Mouse (Mus musculus): ENCODE measurements around the gene Synpo2l. TPM values are rescaled to one million over a fixed set of nuclear protein-coding genes. Genes with fewer than 3 reads are reported as not detected.
A peak's percentile ranks its signal among the peaks of the same experiment; 100 is the strongest.
"Not testable (repeated sequence)": the region's sequence is repeated elsewhere in the genome, so short reads cannot be mapped to it uniquely, and the experiment has no call there.

The Synpo2l gene
- total RNA-seq, 2 experiments from 2014 or later, result 128 to 138 TPM

- intact Hi-C loops (cut with DNase I), result no loop called here
- no peak for DNase-seq (ENCODE audit: low spot score)
Observed at GRCm38 (mm10) chr14:20651722-20652256, 16.4 kb downstream of the Synpo2l start.

- intact Hi-C loops (cut with DNase I), result no loop called here
- peak; percentile 40 for DNase-seq (ENCODE audit: low spot score)
Observed at GRCm38 (mm10) chr14:20651000-20651399, 17.2 kb downstream of the Synpo2l start.

DNA sequence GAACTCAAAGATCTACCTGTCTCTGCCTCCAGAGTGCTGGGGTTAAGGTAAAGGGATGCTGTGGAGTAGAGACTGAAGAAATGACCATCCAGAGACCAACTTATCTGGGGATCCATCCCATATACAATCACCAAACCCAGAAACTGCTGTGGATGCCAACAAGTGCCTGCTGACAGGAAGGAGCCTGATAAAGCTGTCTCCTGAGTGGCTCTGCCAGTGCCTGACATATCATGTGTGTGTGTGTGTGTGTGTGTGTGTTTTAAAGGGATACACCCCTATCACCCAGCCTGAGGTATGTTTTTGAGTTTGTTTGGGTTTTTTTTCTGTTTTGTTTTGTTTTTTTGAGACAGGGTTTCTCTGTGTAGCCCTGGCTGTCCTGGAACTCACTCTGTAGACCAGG lies 21.8 kb downstream of the Synpo2l start:
- no peak for DNase-seq (ENCODE audit: low spot score)
- intact Hi-C loops (cut with DNase I), result no loop called here

DNA sequence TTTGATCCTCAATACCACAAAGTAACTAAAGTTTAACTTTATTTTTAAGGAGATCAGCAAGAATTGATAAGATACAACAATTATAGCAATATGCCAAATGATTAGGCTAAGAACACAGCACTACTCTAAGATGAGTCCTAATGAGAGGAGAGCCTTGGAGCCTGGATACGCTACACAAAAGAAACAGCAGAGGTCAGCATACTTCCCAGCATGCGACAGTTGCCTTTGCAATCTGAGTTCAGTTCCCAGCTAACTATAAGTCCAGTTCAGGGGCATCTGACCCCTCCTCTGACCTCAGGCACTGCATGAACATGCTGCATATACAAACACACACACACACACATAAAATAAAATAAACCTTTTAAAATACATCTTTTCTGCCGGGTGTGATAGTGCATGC lies 22.6 kb downstream of the Synpo2l start:
- DNase-seq (ENCODE audit: low spot score), result no peak
- intact Hi-C loops (cut with DNase I), result no loop called here

- DNase-seq (ENCODE audit: low spot score), result no peak
- intact Hi-C loops (cut with DNase I), result loop anchor here (2.0 to 5.0 kb wide), 2 partner anchors 19 to 64 kb away; no protein-coding TSS in a partner anchor
Observed at GRCm38 (mm10) chr14:20641438-20641875, 26.7 kb downstream of the Synpo2l start.

DNA sequence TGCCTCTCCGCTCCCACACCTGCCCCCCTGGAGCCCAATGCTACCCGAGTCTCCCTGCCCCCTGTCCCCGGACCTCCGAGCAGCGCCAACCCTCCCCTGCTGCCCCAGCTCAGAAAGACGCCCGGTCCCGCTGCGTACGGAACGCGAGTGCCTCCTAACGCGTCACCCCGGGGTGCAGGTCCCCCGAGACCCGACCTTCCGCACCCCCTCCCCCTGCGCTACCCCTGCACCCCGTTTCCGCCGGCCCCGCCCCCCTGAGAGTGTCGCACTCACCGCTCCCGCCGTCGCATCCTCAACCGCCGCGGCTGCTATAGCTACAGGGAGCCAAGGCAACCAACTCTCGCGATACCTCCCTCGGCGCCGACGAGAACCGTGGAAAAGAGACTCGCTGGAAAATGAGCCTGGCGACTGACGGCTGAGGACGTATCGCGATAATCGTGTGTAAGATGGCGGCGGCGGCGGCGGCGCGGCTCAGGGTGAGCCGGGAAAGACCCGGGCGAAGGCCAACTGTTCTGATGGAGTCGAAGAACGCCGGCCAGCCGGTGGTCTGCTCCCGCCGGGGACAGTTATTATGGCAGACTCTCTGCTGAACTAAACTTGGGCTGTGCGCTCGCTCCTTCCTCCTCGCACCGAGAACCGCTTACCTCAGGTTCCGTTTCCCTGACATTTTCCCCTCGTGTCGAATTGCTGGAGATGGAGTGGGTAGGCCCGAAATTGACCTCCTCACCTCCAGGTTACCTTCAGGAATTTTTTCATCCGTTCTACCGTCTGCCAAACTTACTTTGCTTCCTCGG lies 27.3 kb downstream of the Synpo2l start, which contains the start of gene Usp54:
TSS of gene Usp54 (minus strand) at position 420 of the 794 bp plus-strand sequence.
- peak; percentile 93 for DNase-seq (ENCODE audit: low spot score)
- intact Hi-C loops (cut with DNase I), result loop anchor here (2.0 to 5.0 kb wide), 2 partner anchors 20 to 64 kb away; no protein-coding TSS in a partner anchor

DNA sequence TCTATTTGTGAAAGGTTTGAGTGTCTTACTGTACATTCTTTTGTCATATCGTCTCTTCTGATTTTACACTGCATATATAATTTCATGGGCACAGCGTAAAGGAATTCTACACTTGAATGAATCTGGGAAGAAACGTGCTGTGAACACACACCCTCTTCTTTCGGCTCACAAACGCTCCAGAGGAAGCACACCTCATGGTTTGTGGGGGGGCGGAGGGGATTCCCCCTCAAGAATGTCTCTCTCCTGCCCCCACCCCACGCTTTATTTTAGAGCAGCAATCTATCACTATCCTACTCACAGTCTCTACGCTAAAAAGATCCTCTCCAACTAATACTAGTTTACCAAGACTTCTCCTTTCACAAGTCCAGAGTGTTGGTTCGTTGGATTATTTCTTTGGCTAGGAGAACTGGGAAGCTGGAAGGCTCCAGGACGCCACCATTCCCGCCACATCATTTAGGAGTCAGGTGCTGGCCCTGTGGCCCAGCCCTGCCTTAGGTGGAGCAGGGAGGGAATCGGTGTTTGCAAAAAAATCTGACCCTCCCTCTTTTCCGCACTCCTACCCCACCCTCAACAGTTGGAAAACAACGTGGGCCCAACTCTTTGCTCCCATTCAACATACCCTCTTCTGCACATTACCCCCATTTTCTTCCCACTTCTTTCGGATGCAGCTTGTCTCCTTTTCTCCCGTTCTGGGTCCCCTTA lies 28.1 kb downstream of the Synpo2l start:
- intact Hi-C loops (cut with DNase I), result loop anchor here (2.0 to 5.0 kb wide), 2 partner anchors 21 to 63 kb away; no protein-coding TSS in a partner anchor
- no peak for DNase-seq (ENCODE audit: low spot score)

DNA sequence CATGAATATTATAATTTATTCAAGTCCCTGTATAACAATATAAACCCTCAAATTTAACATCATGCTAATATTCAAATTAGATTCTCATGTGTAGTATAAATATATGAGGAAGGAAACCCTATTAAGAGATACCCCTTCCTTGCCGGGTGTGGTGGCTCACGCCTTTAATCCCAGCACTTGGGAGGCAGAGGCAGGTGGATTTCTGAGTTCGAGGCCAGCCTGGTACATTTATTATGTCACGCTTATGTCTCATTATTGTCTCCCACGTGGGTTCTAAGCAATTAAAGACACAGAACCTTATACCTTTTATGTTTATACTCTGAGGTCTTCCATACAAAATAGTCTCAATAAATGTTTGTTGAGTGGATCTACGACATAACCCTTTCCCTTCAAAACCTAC lies 29.5 kb downstream of the Synpo2l start:
- intact Hi-C loops (cut with DNase I), result no loop called here
- DNase-seq (ENCODE audit: low spot score), result no peak

DNA sequence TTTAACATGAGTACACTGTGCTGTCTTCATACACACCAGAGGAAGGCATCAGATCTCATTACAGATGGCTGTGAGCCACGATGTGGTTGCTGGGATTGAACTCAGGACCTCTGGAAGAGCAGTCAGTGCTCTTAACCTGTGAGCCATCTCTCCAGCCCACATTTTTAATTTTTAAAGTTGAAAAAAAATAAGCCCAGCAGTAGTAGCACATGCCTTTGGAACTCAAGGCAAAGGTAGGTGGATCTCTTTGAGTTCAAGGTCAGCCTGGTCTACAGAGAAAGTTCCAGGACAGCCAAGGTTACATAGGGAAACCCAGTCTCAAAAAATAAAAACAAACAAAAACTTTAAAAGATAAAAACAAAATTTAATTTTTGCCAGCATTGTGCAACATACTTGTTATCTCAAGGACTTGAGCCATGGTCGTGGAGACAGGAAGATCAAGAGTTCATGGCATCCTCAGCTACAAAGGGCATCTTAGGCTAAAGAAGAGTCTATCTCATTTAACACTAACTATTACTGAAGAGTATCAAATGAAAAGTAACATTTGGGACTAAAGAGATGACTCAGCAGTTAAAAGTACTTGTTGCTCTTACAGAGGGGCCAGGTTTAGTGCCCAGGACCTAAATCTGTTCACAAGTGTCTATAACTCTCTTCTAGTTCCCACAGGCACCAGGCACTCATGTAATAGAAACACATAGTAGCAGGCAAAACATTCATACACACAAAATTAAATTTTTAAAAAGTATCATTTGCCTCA lies 30.2 kb downstream of the Synpo2l start:
- DNase-seq (ENCODE audit: low spot score), result no peak
- intact Hi-C loops (cut with DNase I), result no loop called here

DNA sequence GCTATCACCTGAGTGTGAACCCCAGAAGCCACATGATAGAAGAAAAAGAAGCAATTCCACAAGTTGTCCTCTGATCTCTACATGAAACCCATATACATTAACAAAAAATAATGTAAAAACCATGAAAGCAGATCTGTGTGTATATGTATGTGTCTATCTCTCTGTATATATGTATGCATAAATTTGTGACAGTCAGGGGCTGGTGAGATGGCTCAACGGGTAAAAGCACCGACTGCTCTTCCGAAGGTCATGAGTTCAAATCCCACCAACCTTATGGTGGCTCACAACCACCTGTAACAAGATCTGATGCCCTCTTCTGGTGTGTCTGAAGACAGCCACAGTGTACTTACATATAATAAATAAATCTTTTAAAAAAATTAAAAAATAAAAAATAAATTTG lies 31.2 kb downstream of the Synpo2l start:
- intact Hi-C loops (cut with DNase I); DNase-seq (ENCODE audit: low spot score): not testable (repeated sequence)

GRCm38 (mm10) chr14:20635546-20635945 lies 32.6 kb downstream of the Synpo2l start:
- intact Hi-C loops (cut with DNase I), result no loop called here
- DNase-seq (ENCODE audit: low spot score), result no peak

DNA sequence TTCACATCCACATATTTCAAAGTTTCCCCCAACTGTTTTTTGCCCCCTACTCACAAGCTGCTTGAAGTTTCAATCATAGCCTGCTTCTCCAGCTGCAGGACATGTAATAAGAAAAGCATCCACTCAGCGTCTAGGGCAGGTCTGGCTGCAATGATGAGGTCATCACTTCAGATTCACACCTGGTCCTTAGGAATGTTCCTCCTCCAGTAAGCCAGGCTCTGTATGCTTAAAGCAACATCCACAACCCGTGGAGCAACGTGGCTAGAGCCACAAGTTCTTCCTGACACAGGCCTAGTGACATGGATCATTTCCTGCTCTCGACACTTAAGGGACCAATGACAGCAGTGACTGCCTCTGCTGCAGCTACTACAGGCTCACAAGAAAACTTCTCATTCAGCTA lies 36.9 kb downstream of the Synpo2l start:
- intact Hi-C loops (cut with DNase I), result no loop called here
- no peak for DNase-seq (ENCODE audit: low spot score)

GRCm38 (mm10) chr14:20626971-20627370 lies 41.2 kb downstream of the Synpo2l start:
- no peak for DNase-seq (ENCODE audit: low spot score)
- intact Hi-C loops (cut with DNase I), result no loop called here

- intact Hi-C loops (cut with DNase I), result no loop called here
Observed at GRCm38 (mm10) chr14:20626447-20626846, 41.7 kb downstream of the Synpo2l start.

DNA sequence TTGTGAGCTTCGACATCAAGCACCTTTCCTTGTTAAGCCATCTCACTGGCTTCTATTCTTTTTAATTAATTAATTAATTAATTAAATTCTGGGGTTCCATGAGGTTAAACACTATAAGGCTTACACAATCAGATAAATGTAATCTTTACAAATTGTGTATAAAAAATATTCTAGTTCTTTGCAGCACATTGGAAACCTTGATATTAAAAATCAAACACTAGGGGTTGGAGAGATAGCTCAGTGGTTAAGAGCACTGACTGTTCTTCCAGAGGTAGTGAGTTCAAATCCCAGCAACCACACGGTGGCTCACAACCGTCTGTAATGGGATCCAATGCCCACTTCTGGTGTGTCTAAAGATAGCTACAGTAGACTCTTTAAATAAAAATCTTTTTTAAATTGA lies 45.2 kb downstream of the Synpo2l start:
- intact Hi-C loops (cut with DNase I), result no loop called here

More at GRCm38 (mm10) chr14:20626447-20626846, 41.7 kb downstream of the Synpo2l start:
- DNase-seq (ENCODE audit: low spot score), result no peak

GRCm38 (mm10) chr14:20622412-20622811 lies 45.7 kb downstream of the Synpo2l start:
- intact Hi-C loops (cut with DNase I), result no loop called here
- DNase-seq (ENCODE audit: low spot score), result no peak

More for the DNA sequence above, 45.2 kb downstream of the Synpo2l start:
- DNase-seq (ENCODE audit: low spot score), result no peak

GRCm38 (mm10) chr14:20621903-20622302 lies 46.3 kb downstream of the Synpo2l start:
- intact Hi-C loops (cut with DNase I), result no loop called here
- DNase-seq (ENCODE audit: low spot score), result no peak

DNA sequence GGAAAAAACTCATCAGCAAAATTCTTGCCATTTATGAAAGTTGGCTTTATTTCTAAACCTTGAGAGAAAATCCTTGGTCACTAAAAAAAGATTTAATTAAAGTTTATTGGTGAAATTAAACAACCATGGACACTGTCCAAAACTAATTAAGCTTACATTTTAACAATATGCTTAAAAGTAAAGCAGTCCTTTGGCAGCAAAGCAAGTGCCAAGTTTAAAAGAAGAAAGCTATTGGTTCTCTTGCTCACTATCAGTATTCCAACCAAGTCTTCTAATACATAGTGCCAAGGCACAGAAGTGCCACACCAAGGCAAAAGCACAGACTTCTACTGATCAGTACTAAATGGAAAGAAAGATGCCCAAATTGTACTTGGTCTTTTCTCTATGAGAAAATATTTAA lies 49.0 kb downstream of the Synpo2l start:
- no peak for DNase-seq (ENCODE audit: low spot score)
- intact Hi-C loops (cut with DNase I), result no loop called here

- no peak for DNase-seq (ENCODE audit: low spot score)
- intact Hi-C loops (cut with DNase I), result no loop called here
Observed at GRCm38 (mm10) chr14:20618211-20618610, 49.9 kb downstream of the Synpo2l start.

GRCm38 (mm10) chr14:20616421-20616820 lies 51.7 kb downstream of the Synpo2l start:
- intact Hi-C loops (cut with DNase I), result no loop called here
- peak; percentile 8 for DNase-seq (ENCODE audit: low spot score)

Data from heart, postnatal 25 days (tissue).